Mouse (Mus musculus): ENCODE data around the gene Ssbp2.

The Ssbp2 gene

DNA sequence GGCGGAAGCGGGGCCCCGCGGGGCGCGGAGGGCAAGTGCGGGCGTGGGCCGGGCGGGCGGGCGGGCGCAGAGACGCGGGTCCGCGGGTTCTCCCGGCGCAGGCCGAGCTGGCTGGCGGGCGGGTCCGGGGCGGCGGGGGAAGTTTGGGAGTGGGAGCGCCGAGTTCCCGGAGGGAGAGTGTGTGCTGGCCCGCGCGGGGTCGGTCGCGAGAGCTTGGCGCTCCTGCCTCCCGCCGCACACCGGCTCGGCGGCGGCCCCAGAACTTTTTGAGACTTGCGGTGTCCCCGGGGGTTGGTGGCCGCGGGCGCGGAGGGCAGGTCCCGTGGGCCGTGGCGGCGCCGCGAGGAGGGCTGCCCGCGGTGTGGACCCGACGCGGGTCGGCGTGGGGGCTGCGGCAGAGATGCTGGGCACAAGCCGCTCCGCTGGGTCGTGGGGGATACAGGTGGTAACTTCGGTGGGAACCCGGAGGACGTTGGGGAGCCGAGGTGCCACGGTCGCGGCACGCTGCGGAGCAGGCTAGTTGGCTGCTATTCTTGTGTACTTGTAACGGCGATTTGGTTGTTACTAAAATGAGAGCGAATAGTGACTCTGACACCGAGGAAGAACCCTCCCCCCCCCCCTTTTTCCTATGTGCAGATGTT lies 1.7 kb downstream of the Ssbp2 start:
- peak; percentile 44 for DNase-seq

DNA sequence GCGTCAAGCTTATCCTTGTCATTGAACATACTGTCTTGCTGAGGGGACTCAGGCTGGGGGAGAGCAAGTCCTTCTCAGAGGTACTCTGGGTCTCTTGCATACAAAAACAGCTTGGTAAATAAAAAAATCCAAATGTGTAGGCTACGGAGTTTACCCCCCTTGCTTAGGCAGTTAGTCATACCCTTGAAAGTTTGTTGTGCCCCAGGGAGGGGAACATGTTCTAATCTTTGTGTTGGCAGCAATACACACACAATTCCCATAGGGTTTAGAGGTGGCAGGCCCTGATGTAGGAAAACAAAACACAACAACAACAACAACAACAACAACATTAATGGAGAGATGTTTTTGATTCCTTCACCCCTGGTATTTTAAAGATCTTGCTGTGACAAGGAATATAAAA lies 2.3 kb downstream of the Ssbp2 start:
- no peak for DNase-seq

DNA sequence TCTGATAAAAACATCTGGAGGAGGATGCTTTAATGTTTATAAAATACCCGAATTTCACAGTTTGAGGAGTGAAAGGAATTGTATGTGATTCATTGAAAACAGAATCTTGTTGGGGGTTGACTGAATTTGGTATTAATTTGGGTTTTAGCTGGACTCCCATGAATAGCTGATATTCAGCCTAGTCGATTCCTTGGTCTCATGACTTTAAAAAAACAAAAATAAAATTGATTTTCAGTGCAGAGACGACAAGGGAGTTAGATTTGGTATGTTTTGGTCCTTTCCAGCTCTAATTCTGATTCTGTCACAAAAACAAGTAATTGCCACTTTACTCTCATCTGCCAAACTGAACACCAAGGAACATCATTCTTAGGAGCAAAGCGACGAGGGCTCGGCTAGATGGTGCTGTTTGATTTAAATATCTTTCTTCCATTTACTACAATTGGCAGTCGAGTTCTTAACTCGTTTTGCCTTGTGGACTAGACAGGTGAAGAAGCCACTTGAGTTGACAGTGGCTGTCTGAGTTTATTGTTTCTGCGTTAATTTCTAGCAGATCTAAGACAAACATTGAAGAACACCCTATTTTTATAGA lies 2.9 kb downstream of the Ssbp2 start:
- peak; percentile 21 for DNase-seq

DNA sequence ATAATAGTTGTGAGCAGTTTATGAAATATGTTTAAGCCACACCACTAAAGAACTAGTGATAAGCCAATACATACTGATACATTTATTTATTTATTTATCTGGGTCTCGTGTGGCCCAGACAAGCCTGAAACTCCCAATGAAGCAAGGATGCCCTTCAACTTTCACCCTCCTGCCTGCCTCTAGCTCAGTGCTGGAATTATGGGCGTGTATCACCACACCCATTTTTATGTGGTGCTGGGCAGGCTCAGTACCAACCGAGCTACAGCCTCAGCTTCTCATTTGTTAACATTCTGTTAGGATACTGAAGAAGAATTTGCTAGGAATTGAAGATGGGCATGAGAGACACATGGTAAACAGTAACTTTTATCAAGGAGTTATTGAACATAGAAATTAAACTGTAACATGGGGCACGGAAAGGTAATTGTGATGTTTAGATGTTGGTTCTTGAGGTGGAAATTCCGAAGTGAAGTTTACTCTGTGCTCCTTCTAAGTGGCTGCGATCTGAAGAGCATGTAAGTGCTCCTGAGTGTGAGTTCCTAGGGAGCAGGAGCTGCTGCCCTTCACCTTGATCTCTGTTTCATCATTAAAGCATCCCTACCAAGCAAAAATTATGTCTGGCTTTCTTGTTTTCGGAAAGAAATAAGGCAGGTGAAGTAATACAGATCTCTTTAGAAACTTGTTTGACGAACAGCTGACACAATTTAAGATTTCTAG lies 5.1 kb downstream of the Ssbp2 start:
- no peak for DNase-seq

- DNase-seq: no peak
These were observed 11.5 kb downstream of the Ssbp2 start for GRCm38 (mm10) chr13:91471566-91471965.

DNA sequence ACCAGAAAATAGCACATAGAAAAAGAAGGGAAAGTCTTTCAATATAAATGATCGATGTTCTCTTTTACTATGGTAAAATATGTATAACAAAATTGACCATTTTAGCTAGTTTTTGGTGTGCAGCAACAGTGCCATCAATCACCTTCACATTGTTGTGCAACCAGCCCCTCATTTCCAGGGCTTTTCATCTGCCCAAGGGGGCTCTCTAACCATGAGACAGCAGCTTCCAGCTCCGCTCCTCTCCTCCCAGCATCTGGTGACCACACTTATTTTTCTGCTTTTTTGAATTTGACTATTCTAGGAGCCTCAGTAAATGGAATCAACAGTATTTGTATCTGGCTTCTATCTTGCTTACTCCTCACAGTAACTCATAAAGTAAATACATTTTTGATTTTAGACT lies 11.9 kb downstream of the Ssbp2 start:
- no peak for DNase-seq

GRCm38 (mm10) chr13:91473527-91473926 lies 13.4 kb downstream of the Ssbp2 start:
- DNase-seq: no peak

GRCm38 (mm10) chr13:91474027-91474426 lies 13.9 kb downstream of the Ssbp2 start:
- DNase-seq: no peak

DNA sequence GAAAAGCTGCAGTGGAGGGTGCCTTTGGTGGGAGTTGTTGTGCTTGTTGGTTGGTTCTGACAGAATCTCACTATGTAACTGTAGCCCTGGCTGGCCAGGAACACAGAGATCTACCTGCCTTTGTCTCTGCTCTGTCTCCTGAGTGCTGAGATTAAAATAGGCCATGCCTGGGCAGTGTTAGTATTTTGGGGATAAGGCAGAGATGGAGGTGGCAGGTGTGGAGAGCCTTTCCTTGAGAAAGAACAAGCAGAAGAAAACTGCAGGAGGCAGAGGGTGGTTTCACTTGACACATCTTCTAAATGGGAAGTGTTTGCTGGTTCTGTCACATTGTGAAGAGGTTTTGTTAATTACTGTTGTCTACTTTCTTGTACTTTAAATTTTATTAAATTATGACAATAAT lies 15.8 kb downstream of the Ssbp2 start:
- no peak for DNase-seq

- no peak for DNase-seq
These were observed 16.6 kb downstream of the Ssbp2 start for GRCm38 (mm10) chr13:91476596-91477100.

GRCm38 (mm10) chr13:91478011-91478410 lies 17.9 kb downstream of the Ssbp2 start:
- DNase-seq: peak; percentile 20

DNA sequence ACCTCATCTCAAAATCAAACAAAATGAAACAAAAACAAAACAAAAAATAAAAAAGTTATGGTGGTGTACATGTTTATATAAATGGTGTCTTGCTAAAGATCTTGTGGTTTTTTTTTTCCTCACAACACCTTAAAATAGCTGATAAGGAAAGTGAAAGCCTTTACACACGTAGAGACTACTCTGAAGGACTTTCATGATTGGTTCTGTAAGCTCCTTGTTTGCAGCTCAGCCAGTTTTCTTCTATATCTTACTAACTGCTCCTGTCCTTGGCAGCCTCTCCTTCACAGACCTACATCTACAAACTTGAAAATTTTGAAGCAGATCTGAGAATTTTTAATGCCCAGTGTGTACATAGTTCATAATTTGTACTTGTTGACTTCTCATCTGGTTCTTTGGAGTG lies 24.2 kb downstream of the Ssbp2 start:
- no peak for DNase-seq

DNA sequence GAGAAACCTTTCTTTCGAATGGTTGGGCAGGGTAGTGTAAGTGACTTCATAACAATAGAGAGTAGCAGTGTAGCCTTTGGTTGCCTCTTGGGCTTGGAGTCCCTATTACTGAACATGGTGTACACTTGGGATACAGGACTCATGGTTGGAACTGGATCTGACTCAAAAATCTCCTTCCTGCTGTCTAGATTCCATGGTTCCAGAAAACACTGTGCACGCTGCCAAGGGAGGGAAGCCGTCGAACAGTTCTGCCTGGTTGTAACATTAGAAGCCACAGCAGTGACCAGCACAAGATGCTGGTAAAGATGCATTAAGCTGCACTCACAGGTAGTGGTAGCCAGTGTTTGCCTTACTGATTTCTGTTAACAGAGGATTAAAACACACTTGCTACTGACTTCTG lies 32.0 kb downstream of the Ssbp2 start:
- no peak for DNase-seq

DNA sequence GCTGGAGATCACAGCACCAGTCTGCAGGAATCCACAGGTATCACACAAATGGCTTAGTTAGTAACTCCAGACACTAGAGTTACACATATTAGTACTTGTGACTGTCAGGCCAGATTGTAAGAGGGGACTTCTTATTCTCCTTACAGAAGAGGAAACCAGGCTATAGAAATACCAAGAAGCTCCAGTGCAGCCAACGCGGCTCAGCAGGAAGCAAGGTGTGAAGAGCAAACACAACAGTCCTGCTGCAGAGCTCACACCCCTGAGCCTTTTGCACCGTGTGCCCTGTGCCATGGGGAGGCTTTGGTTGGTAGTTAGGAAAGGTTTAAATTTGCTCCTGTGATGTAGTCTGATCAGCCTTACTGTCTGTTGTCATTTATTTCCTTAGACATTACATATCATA lies 37.0 kb downstream of the Ssbp2 start:
- DNase-seq: no peak

GRCm38 (mm10) chr13:91501735-91502134 lies 41.7 kb downstream of the Ssbp2 start:
- DNase-seq: no peak

- DNase-seq: no peak
These were observed 42.7 kb downstream of the Ssbp2 start for GRCm38 (mm10) chr13:91502642-91503373.

DNA sequence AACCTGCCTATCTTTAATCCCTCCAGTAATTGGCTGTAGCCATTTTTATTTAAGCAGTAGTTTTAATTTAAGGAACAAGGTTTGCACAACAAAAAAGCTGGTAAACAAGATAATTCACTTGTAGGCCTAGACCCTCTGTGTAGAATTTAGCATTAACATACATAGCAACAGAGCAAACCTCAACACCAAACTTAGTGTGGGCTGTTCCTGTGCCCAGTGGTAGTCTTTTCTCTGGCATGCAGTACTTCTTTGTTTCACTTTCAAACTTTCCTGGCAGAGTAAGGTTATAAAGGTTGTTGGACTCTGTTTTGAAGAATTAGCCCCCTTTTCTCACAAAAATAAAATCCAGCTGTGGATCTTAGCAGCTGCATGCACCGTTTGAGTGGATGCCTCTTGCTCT lies 48.9 kb downstream of the Ssbp2 start:
- DNase-seq: no peak

DNA sequence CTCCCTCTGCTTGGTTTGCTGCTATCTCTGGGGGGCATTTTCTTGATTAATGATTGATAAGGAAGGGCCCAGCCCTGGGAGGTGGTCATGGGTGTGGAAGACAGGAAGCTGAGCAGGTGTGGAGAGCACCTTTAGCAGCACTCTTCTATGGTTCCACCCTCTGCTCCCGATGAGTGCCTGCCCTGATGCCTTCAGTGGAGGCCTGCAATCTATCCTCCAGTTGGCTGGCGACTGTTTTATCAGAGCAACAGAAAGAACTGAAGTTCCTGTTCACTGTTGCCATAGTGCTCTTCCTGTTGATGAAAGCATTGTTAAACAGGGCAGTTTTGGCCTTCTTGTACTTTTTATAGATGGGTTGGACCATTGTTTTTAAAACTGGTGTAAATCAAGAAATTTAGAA lies 49.4 kb downstream of the Ssbp2 start:
- no peak for DNase-seq

DNA sequence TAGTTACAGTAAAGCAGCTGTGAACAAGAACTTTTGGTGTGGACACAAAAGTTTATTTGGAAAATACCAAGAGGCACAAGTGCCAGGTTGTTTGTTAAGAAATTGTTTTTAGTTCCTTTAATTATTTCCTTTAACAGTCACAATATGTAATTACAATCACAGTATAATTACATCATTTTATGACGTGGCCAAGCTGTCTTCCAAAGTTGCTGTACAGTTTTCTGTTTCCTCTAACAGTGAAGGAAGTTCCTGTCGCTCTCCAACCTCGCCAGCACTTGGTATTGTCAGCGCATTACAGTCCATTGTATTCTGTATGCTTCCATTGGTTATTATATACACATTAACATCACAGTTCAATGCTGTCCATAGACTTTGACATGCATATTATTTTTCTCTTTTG lies 54.9 kb downstream of the Ssbp2 start:
- DNase-seq: no peak

- DNase-seq: no peak
These were observed 60.1 kb downstream of the Ssbp2 start for GRCm38 (mm10) chr13:91520073-91520750.

GRCm38 (mm10) chr13:91520968-91521367 lies 60.9 kb downstream of the Ssbp2 start:
- no peak for DNase-seq

- DNase-seq: no peak
These were observed 66.0 kb downstream of the Ssbp2 start for GRCm38 (mm10) chr13:91526058-91526457.

- DNase-seq: no peak
These were observed 69.7 kb downstream of the Ssbp2 start for GRCm38 (mm10) chr13:91529821-91530220.
